Mouse (Mus musculus): ENCODE measurements at regions not wholly inside any gene's neighbourhood (a gene's known extent, or its start where the extent isn't known, plus 50 kb on each side); places are given as distances from the start of the nearest gene placed in this dataset.

GRCm38 (mm10) chr14:86487285-86487897 lies 653.6 kb downstream of the Diaph3 start:
- ATAC-seq = no peak
- Histone ChIP-seq H3K4me2 (no peak overlapping the region), H3K9me3 (replicated peaks) (no peaks in the 10 kb centered on the region), H3K27me3 (no peaks in the 10 kb centered on the region), H3K4me3 (no peak overlapping the region), H3K36me3 (ENCODE audit: poor library complexity, severe bottlenecking) (no peaks in the 10 kb centered on the region), H3K27ac (no peak overlapping the region), H3K4me1 (peaks cover 5% of the 10 kb centered on the region), H3K9ac (no peak overlapping the region)
- 59% methylated on average over 8 of the region's 8 CpGs for WGBS

GRCm38 (mm10) chr14:86484247-86484646 lies 656.8 kb downstream of the Diaph3 start:
- H3K9ac ChIP-seq = no peak overlapping the region
- 84% methylated on average over 5 of the region's 5 CpGs for WGBS
- ATAC-seq = 0 out of 2 replicates have a peak, but pooled peaks have one; percentile 38
- no peaks in the 10 kb centered on the region for H3K27me3 ChIP-seq
- H3K4me1 ChIP-seq = peaks cover 5% of the 10 kb centered on the region
- H3K4me3 ChIP-seq = no peak overlapping the region
- H3K4me2 ChIP-seq = no peak overlapping the region
- H3K27ac ChIP-seq = no peak overlapping the region
- H3K36me3 ChIP-seq (ENCODE audit: poor library complexity, severe bottlenecking) = no peaks in the 10 kb centered on the region
- no peaks in the 10 kb centered on the region for H3K9me3 ChIP-seq (replicated peaks)

GRCm38 (mm10) chr14:86473604-86474003 lies 667.4 kb downstream of the Diaph3 start:
- WGBS = 82% methylated on average over 1 of the region's 1 CpGs
- Histone ChIP-seq H3K9me3 (replicated peaks) (no peaks in the 10 kb centered on the region), H3K4me3 (no peak overlapping the region), H3K4me2 (no peak overlapping the region), H3K36me3 (ENCODE audit: poor library complexity, severe bottlenecking) (no peaks in the 10 kb centered on the region), H3K4me1 (no peaks in the 10 kb centered on the region), H3K9ac (no peak overlapping the region), H3K27ac (no peak overlapping the region), H3K27me3 (no peaks in the 10 kb centered on the region)
- ATAC-seq = no peak

- H3K4me1 ChIP-seq = peaks cover 7% of the 10 kb centered on the region; the same call in 1 of the 2 replicates
- no peak overlapping the region for H3K4me3 ChIP-seq
- ATAC-seq = no peak
- H3K36me3 ChIP-seq (ENCODE audit: poor library complexity, severe bottlenecking) = no peaks in the 10 kb centered on the region
- H3K27ac ChIP-seq = no peak overlapping the region
- H3K4me2 ChIP-seq = no peak overlapping the region
- no peaks in the 10 kb centered on the region for H3K9me3 ChIP-seq (replicated peaks)
- H3K27me3 ChIP-seq = 0 out of 2 replicates have a peak, but pooled peaks cover 2% of the 10 kb centered on the region
- 71% methylated on average over 4 of the region's 4 CpGs for WGBS
- H3K9ac ChIP-seq = no peak overlapping the region
These were observed 670.6 kb downstream of the Diaph3 start for GRCm38 (mm10) chr14:86470462-86470861.

GRCm38 (mm10) chr14:86467886-86468463 lies 673.1 kb downstream of the Diaph3 start:
- no peak overlapping the region for H3K4me2 ChIP-seq
- H3K27me3 ChIP-seq = 0 out of 2 replicates have a peak, but pooled peaks cover 2% of the 10 kb centered on the region
- peaks cover 10% of the 10 kb centered on the region; the same call in 1 of the 2 replicates for H3K4me1 ChIP-seq
- no peaks in the 10 kb centered on the region for H3K9me3 ChIP-seq (replicated peaks)
- no peak overlapping the region for H3K27ac ChIP-seq
- no peaks in the 10 kb centered on the region for H3K36me3 ChIP-seq (ENCODE audit: poor library complexity, severe bottlenecking)
- H3K9ac ChIP-seq = no peak overlapping the region
- no peak for ATAC-seq
- WGBS = 46% methylated on average over 8 of the region's 8 CpGs
- H3K4me3 ChIP-seq = no peak overlapping the region

- Histone ChIP-seq H3K4me3 (no peak overlapping the region), H3K27me3 (0 out of 2 replicates have a peak, but pooled peaks cover 2% of the 10 kb centered on the region), H3K36me3 (ENCODE audit: poor library complexity, severe bottlenecking) (no peaks in the 10 kb centered on the region), H3K4me2 (no peak overlapping the region), H3K9me3 (replicated peaks) (no peaks in the 10 kb centered on the region), H3K9ac (no peak overlapping the region), H3K4me1 (peaks cover 10% of the 10 kb centered on the region; the same call in 1 of the 2 replicates), H3K27ac (no peak overlapping the region)
- 68% methylated on average over 2 of the region's 2 CpGs for WGBS
- ATAC-seq = no peak
These were observed 677.6 kb downstream of the Diaph3 start for GRCm38 (mm10) chr14:86463388-86463787.

- no peaks in the 10 kb centered on the region for H3K9me3 ChIP-seq (replicated peaks)
- no peak overlapping the region for H3K4me3 ChIP-seq
- H3K4me1 ChIP-seq = no peaks in the 10 kb centered on the region
- no peak overlapping the region for H3K27ac ChIP-seq
- no peak overlapping the region for H3K4me2 ChIP-seq
- no peak for ATAC-seq
- no peaks in the 10 kb centered on the region for H3K27me3 ChIP-seq
- 91% methylated on average over 2 of the region's 2 CpGs for WGBS
- H3K9ac ChIP-seq = no peak overlapping the region
- H3K36me3 ChIP-seq (ENCODE audit: poor library complexity, severe bottlenecking) = no peaks in the 10 kb centered on the region
These were observed 687.9 kb downstream of the Diaph3 start for GRCm38 (mm10) chr14:86453142-86453541.

GRCm38 (mm10) chr14:86450616-86451015 lies 690.4 kb downstream of the Diaph3 start:
- no peaks in the 10 kb centered on the region for H3K4me1 ChIP-seq
- no peak overlapping the region for H3K9ac ChIP-seq
- ATAC-seq = no peak
- H3K9me3 ChIP-seq (replicated peaks) = no peaks in the 10 kb centered on the region
- no peak overlapping the region for H3K4me3 ChIP-seq
- no peak overlapping the region for H3K27ac ChIP-seq
- H3K27me3 ChIP-seq = no peaks in the 10 kb centered on the region
- 95% methylated on average over 1 of the region's 1 CpGs for WGBS
- no peak overlapping the region for H3K4me2 ChIP-seq
- no peaks in the 10 kb centered on the region for H3K36me3 ChIP-seq (ENCODE audit: poor library complexity, severe bottlenecking)

GRCm38 (mm10) chr14:86445139-86445538 lies 695.9 kb downstream of the Diaph3 start:
- Histone ChIP-seq H3K27ac (no peak overlapping the region), H3K27me3 (peaks cover 27% of the 10 kb centered on the region), H3K9ac (no peak overlapping the region), H3K4me1 (peaks cover 14% of the 10 kb centered on the region), H3K36me3 (ENCODE audit: poor library complexity, severe bottlenecking) (no peaks in the 10 kb centered on the region), H3K4me2 (no peak overlapping the region), H3K4me3 (no peak overlapping the region), H3K9me3 (replicated peaks) (no peaks in the 10 kb centered on the region)
- no peak for ATAC-seq
- WGBS = 88% methylated on average over 4 of the region's 4 CpGs

- no peak overlapping the region for H3K4me2 ChIP-seq
- no peak overlapping the region for H3K27ac ChIP-seq
- no peak for ATAC-seq
- H3K27me3 ChIP-seq = peaks cover 27% of the 10 kb centered on the region
- 31% methylated on average over 5 of the region's 5 CpGs for WGBS
- H3K4me1 ChIP-seq = peaks cover 14% of the 10 kb centered on the region
- H3K4me3 ChIP-seq = no peak overlapping the region
- no peaks in the 10 kb centered on the region for H3K9me3 ChIP-seq (replicated peaks)
- no peak overlapping the region for H3K9ac ChIP-seq
- H3K36me3 ChIP-seq (ENCODE audit: poor library complexity, severe bottlenecking) = no peaks in the 10 kb centered on the region
These were observed 696.9 kb downstream of the Diaph3 start for GRCm38 (mm10) chr14:86443921-86444835.

GRCm38 (mm10) chr14:86441895-86442679 lies 698.9 kb downstream of the Diaph3 start:
- H3K4me3 ChIP-seq = no peak overlapping the region
- peak; percentile 91 for ATAC-seq
- H3K4me2 ChIP-seq = 0 out of 2 replicates have a peak overlapping the region, but pooled peaks have one; percentile 3
- no peak overlapping the region for H3K27ac ChIP-seq
- no peak overlapping the region for H3K9ac ChIP-seq
- peaks cover 14% of the 10 kb centered on the region for H3K4me1 ChIP-seq
- peaks cover 27% of the 10 kb centered on the region for H3K27me3 ChIP-seq
- H3K9me3 ChIP-seq (replicated peaks) = no peaks in the 10 kb centered on the region
- H3K36me3 ChIP-seq (ENCODE audit: poor library complexity, severe bottlenecking) = no peaks in the 10 kb centered on the region
- 43% methylated on average over 9 of the region's 9 CpGs for WGBS
